Mouse (Mus musculus) urinary bladder, postnatal 36 days (tissue): ENCODE measurements at regions not wholly inside any gene's neighbourhood (a gene's known extent, or its start where the extent isn't known, plus 50 kb on each side); places are given as distances from the start of the nearest gene placed in this dataset.

Experiments used
- DNase-seq, 2 experiments: peaks; one replicate each; pipeline ENCODE4 v3.0.0; 2022; ENCODE audit warnings: low spot score in 2 of 2, mixed read lengths in 1 of 2

DNA sequence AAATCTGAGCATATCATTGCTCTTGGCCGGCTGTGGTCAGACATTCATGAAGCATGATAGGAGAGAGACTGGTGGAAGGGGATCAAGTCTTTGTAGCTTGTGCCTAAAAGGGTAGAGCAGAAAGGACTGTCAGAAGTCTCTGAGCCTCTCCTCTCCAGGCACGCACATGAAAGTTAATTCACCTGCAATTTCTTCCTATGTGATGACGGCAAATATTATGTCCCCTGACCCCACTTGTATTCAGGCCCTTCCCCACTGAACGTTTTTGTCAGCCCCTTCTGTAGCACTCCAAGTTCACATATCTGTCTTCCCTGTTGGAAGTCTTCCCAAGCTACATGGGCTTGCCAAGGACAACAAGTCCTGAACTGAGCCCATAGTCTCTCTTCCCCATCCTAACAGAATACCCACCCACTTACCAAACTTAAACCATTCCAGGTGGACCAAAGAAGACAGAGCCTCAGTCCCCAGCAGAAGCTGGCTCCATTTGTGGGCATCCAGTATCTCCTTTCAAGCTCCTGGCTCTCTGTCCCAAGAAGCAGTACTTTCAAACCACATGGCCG, 719.3 kb downstream of the Tns3 start:
- DNase-seq: peak in 1 of 2 experiments; percentile 13

GRCm38 (mm10) chr11:7944373-7944772, 720.0 kb downstream of the Tns3 start:
- DNase-seq: no peak

DNA sequence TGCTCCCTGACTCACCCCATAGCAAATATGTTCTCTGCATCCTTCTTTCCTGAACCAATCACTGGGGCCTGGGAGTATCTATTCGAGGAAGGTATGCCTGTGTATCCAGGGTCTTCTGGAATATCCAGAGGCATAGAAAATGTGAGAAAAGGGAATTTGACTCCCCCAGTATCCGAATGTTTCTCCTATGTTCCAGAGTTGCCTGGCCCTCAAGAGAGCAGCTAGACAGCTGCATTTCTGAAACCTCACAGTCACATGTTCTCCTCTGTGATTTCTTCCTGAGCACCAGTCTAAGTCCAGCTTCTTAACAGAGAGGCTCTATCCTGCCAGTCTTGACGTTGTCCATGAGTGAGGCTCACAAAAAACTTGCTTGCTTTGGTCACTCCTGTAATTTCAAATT, 719.9 kb upstream of the Igfbp3 start:
- no peak for DNase-seq

DNA sequence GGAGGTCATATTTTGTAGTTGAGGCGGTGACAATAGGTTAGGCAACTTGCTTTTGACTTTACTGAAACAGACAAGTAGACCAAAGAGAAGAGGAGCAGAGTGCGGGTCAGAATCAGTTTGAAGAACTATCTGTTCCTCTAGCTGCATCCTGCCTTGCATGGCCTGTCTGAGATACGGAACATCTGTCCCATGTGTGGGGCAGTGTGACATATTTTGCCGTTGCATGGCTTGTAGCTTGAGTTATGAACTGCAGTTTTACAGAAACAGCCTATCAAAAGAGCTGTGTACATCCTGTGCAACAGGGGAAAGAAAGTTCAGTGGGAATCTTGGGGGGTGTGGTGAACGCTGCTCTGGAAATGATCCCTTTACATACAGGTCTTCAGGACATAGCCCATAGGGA, 718.9 kb upstream of the Igfbp3 start:
- DNase-seq: no peak

GRCm38 (mm10) chr11:7931064-7931797, 717.5 kb upstream of the Igfbp3 start:
- DNase-seq: no peak

GRCm38 (mm10) chr11:7927676-7928075, 714.0 kb upstream of the Igfbp3 start:
- DNase-seq: no peak

GRCm38 (mm10) chr11:7912036-7912435, 698.3 kb upstream of the Igfbp3 start:
- no peak for DNase-seq

DNA sequence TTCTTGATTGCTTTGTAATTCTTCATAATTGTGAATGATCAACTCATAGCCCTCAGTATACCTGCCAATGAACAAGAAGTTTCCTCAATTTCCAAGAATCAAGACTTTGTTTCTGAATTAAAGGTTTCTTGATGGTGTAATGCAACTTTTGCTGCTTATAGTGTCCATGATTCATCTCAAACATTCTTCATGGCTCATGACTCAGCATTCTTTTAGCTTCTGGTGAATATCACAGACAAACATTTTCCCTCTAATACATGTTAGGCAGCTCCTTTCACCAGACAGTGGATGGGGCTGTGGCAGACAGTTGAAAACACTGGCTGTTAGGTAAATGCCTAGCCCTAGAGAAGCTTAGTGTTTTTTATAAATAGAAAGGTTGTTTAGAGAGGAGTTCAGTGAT, 686.5 kb upstream of the Igfbp3 start:
- no peak for DNase-seq

GRCm38 (mm10) chr11:7898204-7898603, 684.5 kb upstream of the Igfbp3 start:
- no peak for DNase-seq

DNA sequence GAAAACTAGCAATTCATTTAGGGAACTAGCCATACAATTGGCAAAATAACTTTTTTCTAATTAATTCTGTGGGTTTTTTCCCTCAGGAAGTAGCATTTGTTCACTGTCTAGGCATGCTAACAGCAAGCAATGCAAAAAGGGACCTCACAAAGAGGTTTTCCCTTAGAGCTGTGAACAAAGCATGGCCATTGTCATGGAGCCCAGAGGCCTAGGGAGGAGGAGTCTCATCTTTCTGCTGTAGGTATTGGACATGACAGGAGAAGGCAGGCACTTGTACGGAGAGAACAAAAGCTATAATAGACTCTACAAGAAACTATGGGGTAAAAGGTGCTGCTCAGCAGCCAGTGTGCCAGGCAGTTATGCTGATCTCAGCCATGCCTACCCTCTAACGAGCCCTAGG, 666.8 kb upstream of the Igfbp3 start:
- no peak for DNase-seq

DNA sequence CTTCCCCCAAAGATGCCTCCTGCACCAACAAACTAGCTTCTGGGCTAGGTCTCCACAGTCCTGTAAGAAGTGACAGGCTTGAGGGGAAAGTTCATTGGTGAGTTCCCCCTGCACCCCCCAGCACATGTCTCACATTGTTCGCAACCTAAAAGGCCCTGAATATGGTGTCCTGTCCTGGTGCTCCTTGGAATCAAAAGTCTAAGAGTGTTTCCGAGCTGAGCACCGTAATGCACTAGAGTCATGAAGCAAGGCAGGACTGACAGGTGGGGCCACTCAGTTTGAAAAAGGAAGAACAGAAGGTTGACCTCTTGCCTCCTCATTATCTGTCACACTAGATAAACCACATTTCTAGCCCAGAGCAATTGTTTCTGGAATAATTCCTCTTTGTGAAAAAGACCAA, 650.4 kb upstream of the Igfbp3 start:
- no peak for DNase-seq

DNA sequence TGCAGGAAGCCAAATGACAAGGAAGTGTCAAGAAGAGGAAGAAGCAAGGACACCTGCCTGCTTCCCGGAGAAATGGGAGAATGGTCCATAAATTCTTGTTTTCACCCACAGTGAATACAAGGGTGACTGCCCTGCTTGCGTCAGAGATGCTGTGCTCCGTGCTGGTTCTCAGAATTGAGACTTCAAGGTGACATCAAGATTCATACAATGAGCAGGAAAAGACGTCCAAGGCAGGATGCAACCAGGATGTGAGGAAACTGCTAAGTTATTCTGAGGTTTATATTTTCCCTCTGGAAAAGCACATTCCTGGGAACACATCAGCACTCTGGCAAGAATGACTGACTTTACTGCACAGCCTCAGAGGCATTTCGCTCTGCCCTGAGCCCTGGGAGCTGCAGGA, 650.0 kb upstream of the Igfbp3 start:
- DNase-seq: no peak

- peak in 1 of 2 experiments; percentile 36 for DNase-seq
These were observed 648.8 kb upstream of the Igfbp3 start for GRCm38 (mm10) chr11:7862547-7862946.

GRCm38 (mm10) chr11:7852612-7853011, 638.9 kb upstream of the Igfbp3 start:
- no peak for DNase-seq

DNA sequence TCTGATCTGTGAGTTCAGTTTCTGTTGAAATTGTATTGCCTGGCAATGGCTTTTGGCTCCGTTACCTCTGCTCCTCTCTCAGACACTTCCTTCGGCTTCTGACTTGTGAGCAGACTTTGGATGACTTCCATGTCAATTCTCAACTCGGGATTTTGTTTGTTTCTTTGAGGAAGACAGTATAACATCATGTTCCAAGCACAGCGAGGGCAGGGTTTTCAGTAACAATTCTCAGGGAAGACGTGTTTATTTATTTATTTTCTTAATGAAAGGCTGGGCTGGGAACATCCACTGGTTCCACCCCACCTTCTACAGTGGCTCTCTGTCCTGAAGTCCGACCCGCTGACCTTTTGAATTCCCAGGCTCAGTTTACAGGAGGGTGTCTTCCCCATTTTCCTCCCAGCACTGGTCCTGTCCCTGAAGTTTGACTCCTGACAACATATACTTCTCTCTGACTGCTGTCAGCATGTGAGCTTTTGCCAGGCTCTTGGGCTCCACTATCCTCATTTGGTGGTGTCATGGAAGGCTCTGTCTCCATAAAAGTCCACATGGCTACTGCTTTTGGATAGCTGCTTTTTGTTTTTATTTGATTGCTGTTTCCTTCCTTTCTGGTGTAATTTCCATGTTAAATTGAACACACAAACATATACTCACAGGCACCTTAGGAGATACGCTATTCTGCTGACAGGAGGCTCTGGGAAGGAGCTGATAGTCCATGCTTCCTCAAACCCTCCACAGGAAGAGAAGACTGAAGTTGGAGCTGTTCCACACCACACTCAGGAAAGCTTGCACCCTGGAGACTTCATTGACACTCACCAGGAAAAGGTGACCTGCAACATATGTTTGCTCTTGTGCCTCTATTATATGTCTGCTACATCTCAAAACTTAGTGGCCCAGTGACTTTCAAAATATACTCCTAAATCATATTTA, 624.9 kb upstream of the Igfbp3 start:
- peak in 1 of 2 experiments; percentile 22 for DNase-seq

- no peak for DNase-seq
These were observed 623.8 kb upstream of the Igfbp3 start for GRCm38 (mm10) chr11:7837486-7837885.

- no peak for DNase-seq
These were observed 620.4 kb upstream of the Igfbp3 start for GRCm38 (mm10) chr11:7834151-7834550.

DNA sequence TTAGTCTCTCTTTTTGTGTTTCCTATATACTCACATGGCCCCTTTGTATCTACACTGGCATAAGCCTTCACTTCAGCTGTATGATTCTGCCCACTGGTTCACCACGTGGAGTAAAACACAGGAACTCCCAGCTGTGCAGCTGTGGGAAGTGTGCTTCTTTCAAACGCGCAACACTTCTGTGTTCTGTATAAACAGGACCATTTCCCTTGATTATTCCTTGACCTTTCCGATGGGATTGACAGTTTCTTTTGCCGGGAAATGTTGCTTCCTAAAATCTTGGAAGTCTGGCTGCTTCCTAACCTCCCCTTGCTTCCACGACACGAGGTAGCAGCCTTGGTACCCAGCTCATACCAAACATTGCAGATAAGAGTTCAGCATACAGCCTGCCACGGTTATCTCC, 618.7 kb upstream of the Igfbp3 start:
- DNase-seq: no peak

DNA sequence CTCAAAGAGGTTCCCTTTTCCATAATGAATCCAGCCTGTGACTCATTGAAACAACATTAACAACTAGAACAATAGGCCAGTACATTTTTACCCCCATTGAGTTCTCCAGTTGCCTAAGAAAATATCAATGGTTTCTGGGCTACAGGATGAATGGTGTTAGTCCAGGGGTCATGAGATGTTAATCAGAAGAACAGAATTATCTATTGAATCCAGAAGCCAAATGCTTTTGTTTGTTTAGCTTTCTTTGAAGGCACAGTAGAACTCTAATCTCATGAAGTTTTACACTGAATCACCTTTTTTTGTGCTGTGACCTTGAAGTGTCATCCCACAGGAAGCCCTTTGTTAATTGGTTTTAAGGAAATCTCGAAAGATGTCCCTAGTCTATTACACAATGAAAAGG, 616.0 kb upstream of the Igfbp3 start:
- DNase-seq: no peak

DNA sequence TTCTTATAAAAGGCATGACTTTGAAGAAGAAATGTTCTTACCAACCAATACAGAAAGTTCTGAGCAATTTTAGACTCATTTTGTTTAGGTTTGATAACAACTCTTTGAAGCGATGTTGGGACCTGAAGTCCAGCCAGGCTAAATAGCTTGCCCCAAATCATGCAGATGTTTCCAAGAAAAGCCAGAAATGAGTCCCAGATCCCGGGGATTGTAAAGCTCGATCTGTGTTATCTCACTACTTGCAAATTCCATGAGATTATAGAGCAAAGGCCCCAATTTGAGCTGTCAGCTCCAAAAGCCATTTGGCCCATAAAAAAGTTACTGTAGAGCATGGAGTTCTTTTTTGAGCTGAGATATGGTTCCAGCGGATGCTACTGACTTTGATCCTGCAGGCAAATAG, 614.3 kb upstream of the Igfbp3 start:
- DNase-seq: no peak

GRCm38 (mm10) chr11:7827402-7827801, 613.7 kb upstream of the Igfbp3 start:
- DNase-seq: no peak

GRCm38 (mm10) chr11:7815750-7816149, 602.0 kb upstream of the Igfbp3 start:
- DNase-seq: peak in 1 of 2 experiments; percentile 70

GRCm38 (mm10) chr11:7814556-7814955, 600.8 kb upstream of the Igfbp3 start:
- no peak for DNase-seq
